8 mouse cellular contexts compared by ENCODE assay signal in the genomic region with DNA sequence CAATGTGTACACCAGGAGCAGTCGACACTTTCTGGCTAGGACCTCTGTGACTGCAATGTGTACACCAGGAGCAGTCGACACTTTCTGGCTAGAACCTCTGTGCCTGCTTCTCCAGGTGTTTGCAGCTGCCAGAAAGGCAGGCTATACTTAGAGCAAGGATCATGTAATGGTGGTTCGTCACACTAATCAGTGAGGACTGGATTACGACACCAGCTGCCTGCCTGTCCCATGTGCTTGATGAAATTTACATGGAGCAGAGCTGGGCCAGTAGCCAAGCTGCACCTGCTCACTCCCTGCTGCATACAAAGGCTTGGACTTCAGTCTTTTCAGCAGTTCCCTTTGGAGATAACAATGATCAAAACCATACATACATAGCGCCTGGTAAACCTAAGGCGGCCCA. TPM values are rescaled to one million over a fixed set of nuclear protein-coding genes. Genes with fewer than 3 reads are reported as not detected.
DNase-seq lines count a peak whose midpoint lies in the region; ATAC-seq and TF ChIP-seq lines count a peak whose summit lies in the region.

No protein-coding gene starts in this region.

- ATAC-seq in kidney, embryonic 15.5 days (replicated peaks; ENCODE audit: low FRiP score) = no peak
- ATAC-seq in lung, embryonic 14.5 days (ENCODE audit: insufficient read depth) = 0 out of 2 replicates have a peak, but pooled peaks have one; percentile 29

- no peak overlapping the region for H3K9ac ChIP-seq in kidney, embryonic 15.5 days
- no peak overlapping the region for H3K9ac ChIP-seq in lung, embryonic 14.5 days

- peak; percentile 26 for DNase-seq in embryo, embryonic 10 days (ENCODE audit: low spot score)
- no peak for DNase-seq in embryo, embryonic 9.5 days (ENCODE audit: extremely low spot score)
- peak; percentile 82 to 83 for DNase-seq in cerebellum, postnatal 14 days
- DNase-seq in heart, adult 9 months (ENCODE audit: low spot score in 2 of 2) = peak; percentile 73 to 74
- DNase-seq in lung, embryonic 14.5 days = peak; percentile 55
- peak; percentile 14 to 27 for DNase-seq in right cerebral cortex, adult 2 months (ENCODE audit: low spot score in 2 of 2)
- no peak for DNase-seq in B cell, adult 2 months

- H3K27ac ChIP-seq in kidney, embryonic 15.5 days = peak overlapping the region; percentile 85
- peak overlapping the region; percentile 77 for H3K27ac ChIP-seq in lung, embryonic 14.5 days (ENCODE audit: low read depth)

- H3K9me3 ChIP-seq in kidney, embryonic 15.5 days (replicated peaks) = no peaks in the 10 kb centered on the region
- H3K9me3 ChIP-seq in lung, embryonic 14.5 days (ENCODE audit: low read depth, low read length) = no peaks in the 10 kb centered on the region

- H3K4me3 ChIP-seq in kidney, embryonic 15.5 days (replicated peaks) = no peak overlapping the region
- no peak overlapping the region for H3K4me3 ChIP-seq in lung, embryonic 14.5 days (ENCODE audit: low read depth, low read length)

- 52% methylated on average over 6 of the region's 6 CpGs for WGBS in kidney, embryonic 15.5 days
- WGBS in lung, embryonic 14.5 days = 51% methylated on average over 6 of the region's 6 CpGs

- peaks cover 11% of the 10 kb centered on the region for H3K36me3 ChIP-seq in kidney, embryonic 15.5 days
- H3K36me3 ChIP-seq in lung, embryonic 14.5 days (ENCODE audit: insufficient read depth) = peaks cover 8% of the 10 kb centered on the region

- no peak for TF ChIP-seq CTCF in lung, embryonic 14.5 days (IDR thresholded peaks at IDR 0.05; ENCODE audit: low read depth)

- H3K27me3 ChIP-seq in kidney, embryonic 15.5 days = no peaks in the 10 kb centered on the region
- H3K27me3 ChIP-seq in lung, embryonic 14.5 days (ENCODE audit: insufficient read depth, low read length) = no peaks in the 10 kb centered on the region

- peak overlapping the region; percentile 43 for H3K4me2 ChIP-seq in kidney, embryonic 15.5 days
- peak overlapping the region; percentile 43 for H3K4me2 ChIP-seq in lung, embryonic 14.5 days

- peaks cover 58% of the 10 kb centered on the region for H3K4me1 ChIP-seq in kidney, embryonic 15.5 days
- peaks cover 22% of the 10 kb centered on the region for H3K4me1 ChIP-seq in lung, embryonic 14.5 days (ENCODE audit: insufficient read depth)

RNA-seq across cellular contexts. Expression of a gene that starts 23.7 kb away (rescaled TPM):
- polyA plus RNA-seq in kidney, embryonic 15.5 days (2015; fragmentation: Nextera tagmentation; extraction: Ambion mirVana) = 16.7 and 16.8 TPM in 2 replicates
- polyA plus RNA-seq in lung, embryonic 14.5 days (2014; fragmentation: Nextera tagmentation; extraction: Ambion mirVana) = 19.5 and 20.3 TPM in 2 replicates

RNA-seq across cellular contexts. Expression of a gene that starts 41.2 kb away (rescaled TPM):
- 330 and 331 TPM in 2 replicates for polyA plus RNA-seq in kidney, embryonic 15.5 days (2015; fragmentation: Nextera tagmentation; extraction: Ambion mirVana)
- polyA plus RNA-seq in lung, embryonic 14.5 days (2014; fragmentation: Nextera tagmentation; extraction: Ambion mirVana) = 361 and 368 TPM in 2 replicates

RNA-seq across cellular contexts. Expression of a gene that starts 59.5 kb away (rescaled TPM):
- 6.1 and 7.9 TPM in 2 replicates for polyA plus RNA-seq in kidney, embryonic 15.5 days (2015; fragmentation: Nextera tagmentation; extraction: Ambion mirVana)
- polyA plus RNA-seq in lung, embryonic 14.5 days (2014; fragmentation: Nextera tagmentation; extraction: Ambion mirVana) = 7.1 and 8.0 TPM in 2 replicates

Comparison
In these comparisons a context has a peak if more than half of its experiments do, and no peak if none do; other contexts are left out.
1. DNase-seq: peak in embryo, embryonic 10 days (single experiment), cerebellum, postnatal 14 days (2 of 2), heart, adult 9 months (2 of 2), lung, embryonic 14.5 days (single experiment) and right cerebral cortex, adult 2 months (2 of 2); none in embryo, embryonic 9.5 days (single experiment) and B cell, adult 2 months (0 of 2).